Mouse (Mus musculus) midbrain, embryonic 10.5 days (tissue): ENCODE data around the gene Kctd2. TPM values are rescaled to one million over a fixed set of nuclear protein-coding genes. Genes with fewer than 3 reads are reported as not detected.
A peak's percentile ranks its signal among the peaks of the same experiment; 100 is the strongest.
"Not testable (repeated sequence)": the region's sequence is repeated elsewhere in the genome, so short reads cannot be mapped to it uniquely, and the experiment has no call there.

Experiments used
- DNase-seq: peaks from one replicate; pipeline ENCODE4 v3.0.0-alpha.2; 2017; ENCODE audit warnings: low spot score
- H3K27ac ChIP-seq: fragments of 300-500 bp; sonication (generic); replicated peaks from 2 replicates; pipeline ENCODE4 v1.5.1; 2016; ENCODE audit warnings: mild to moderate bottlenecking
- H3K27me3 ChIP-seq: fragments of 300-500 bp; sonication (generic); 2 replicates; pipeline ENCODE4 v1.6.1; 2016; ENCODE audit warnings: low read depth, mild to moderate bottlenecking; ENCODE audit not compliant: poor library complexity, severe bottlenecking
- H3K36me3 ChIP-seq: fragments of 300-500 bp; sonication (generic); 2 replicates; pipeline ENCODE4 v1.6.1; 2016; ENCODE audit warnings: mild to moderate bottlenecking, moderate library complexity
- H3K4me1 ChIP-seq: fragments of 300-500 bp; sonication (generic); 2 replicates; pipeline ENCODE4 v1.6.1; 2016
- H3K4me3 ChIP-seq: fragments of 300-500 bp; sonication (generic); 2 replicates; pipeline ENCODE4 v1.5.1; 2016; ENCODE audit warnings: mild to moderate bottlenecking, moderate library complexity
- H3K9me3 ChIP-seq: fragments of 300-500 bp; sonication (generic); replicated peaks from 2 replicates; pipeline ENCODE4 v1.6.1; 2016; ENCODE audit warnings: mild to moderate bottlenecking
- WGBS: fragments of 180-500 bp; shearing (Covaris S2); methylation state at CpG from one replicate; pipeline ENCODE4 v1.1.7; 2016; 5-methylcytosine and 5-hydroxymethylcytosine counted together
- microRNA-seq: library from miRNA; unstranded; fragments of <30 nt; microRNA quantifications from one replicate; pipeline ENCODE4, GENCODE M21; 2017
- polyA plus RNA-seq: library from polyadenylated mRNA; unstranded; fragments of >200 nt; fragmentation: Nextera tagmentation; extraction: Ambion mirVana; gene quantifications from 2 replicates; pipeline ENCODE4 v1.2.1, GENCODE M21; 2016

Kctd2 gene
- polyA plus RNA-seq, 1 experiment from 2014 or later: 9.9 TPM

- H3K9me3 ChIP-seq: no peaks in the 10 kb centered on the region
- peak overlapping the region; percentile 2; the same call in 1 of the 2 replicates for H3K27ac ChIP-seq
- H3K4me3 ChIP-seq: no peak overlapping the region
- DNase-seq: no peak
- peaks cover 14% of the 10 kb centered on the region for H3K4me1 ChIP-seq
- WGBS: 56% methylated on average over 4 of the region's 4 CpGs
- H3K27me3 ChIP-seq: 0 out of 2 replicates have a peak, but pooled peaks cover 6% of the 10 kb centered on the region
- H3K36me3 ChIP-seq: no peaks in the 10 kb centered on the region
Measured at GRCm38 (mm10) chr11:115467217-115467618, 47.3 kb downstream of the Kctd2 start.

- H3K27ac ChIP-seq: no peak overlapping the region
- 86% methylated on average over 7 of the region's 7 CpGs for WGBS
- DNase-seq: no peak
- H3K27me3 ChIP-seq: no peaks in the 10 kb centered on the region
- peaks cover 44% of the 10 kb centered on the region for H3K4me1 ChIP-seq
- no peaks in the 10 kb centered on the region for H3K9me3 ChIP-seq
- no peaks in the 10 kb centered on the region for H3K36me3 ChIP-seq
- H3K4me3 ChIP-seq: no peak overlapping the region
Measured at GRCm38 (mm10) chr11:115472183-115472582, 52.3 kb downstream of the Kctd2 start.

- Histone ChIP-seq H3K9me3 (no peaks in the 10 kb centered on the region), H3K27me3 (no peaks in the 10 kb centered on the region), H3K4me1 (peaks cover 40% of the 10 kb centered on the region), H3K27ac (peak overlapping the region; percentile 77), H3K36me3 (no peaks in the 10 kb centered on the region), H3K4me3 (peak overlapping the region; percentile 21; the same call in 1 of the 2 replicates)
- 28% methylated on average over 15 of the region's 15 CpGs for WGBS
- peak; percentile 91 for DNase-seq
Measured at GRCm38 (mm10) chr11:115473626-115474275, 53.8 kb downstream of the Kctd2 start.

- H3K4me3 ChIP-seq: peak within 1 kb of the TSS; percentile 90
- under 1% methylated on average over 26 of the region's 26 CpGs for WGBS
- peaks cover 40% of the 10 kb centered on the region for H3K4me1 ChIP-seq
- DNase-seq: peak; percentile 95
- H3K9me3 ChIP-seq: no peaks in the 10 kb centered on the region
- peaks cover 3% of the 10 kb centered on the region; the same call in 1 of the 2 replicates for H3K36me3 ChIP-seq
- H3K27ac ChIP-seq: peak within 1 kb of the TSS; percentile 87
- H3K27me3 ChIP-seq: no peaks in the 10 kb centered on the region
Measured at GRCm38 (mm10) chr11:115475025-115475757, 55.3 kb downstream of the Kctd2 start, which contains the start of gene Armc7. TSS of gene Armc7 (plus strand) at chr11:115475667.

GRCm38 (mm10) chr11:115475758-115476237, 55.9 kb downstream of the Kctd2 start:
- Histone ChIP-seq H3K4me1 (peaks cover 40% of the 10 kb centered on the region), H3K36me3 (peaks cover 3% of the 10 kb centered on the region; the same call in 1 of the 2 replicates), H3K27me3 (no peaks in the 10 kb centered on the region), H3K27ac (peak overlapping the region; percentile 87), H3K4me3 (peak overlapping the region; percentile 90), H3K9me3 (no peaks in the 10 kb centered on the region)
- no peak for DNase-seq
- WGBS: 4% methylated on average over 28 of the region's 28 CpGs

- WGBS: 86% methylated on average over 4 of the region's 4 CpGs
- H3K9me3 ChIP-seq, H3K27me3 ChIP-seq, DNase-seq, H3K36me3 ChIP-seq, H3K27ac ChIP-seq: not testable (repeated sequence)
- H3K4me3 ChIP-seq: peak overlapping the region; percentile 90
- peaks cover 40% of the 10 kb centered on the region for H3K4me1 ChIP-seq
Measured at GRCm38 (mm10) chr11:115476630-115477029, 56.7 kb downstream of the Kctd2 start.

- H3K27ac ChIP-seq, H3K4me3 ChIP-seq, DNase-seq, H3K9me3 ChIP-seq, H3K27me3 ChIP-seq, H3K36me3 ChIP-seq: not testable (repeated sequence)
- WGBS: 89% methylated on average over 7 of the region's 7 CpGs
- H3K4me1 ChIP-seq: peaks cover 40% of the 10 kb centered on the region
Measured at GRCm38 (mm10) chr11:115477388-115477787, 57.5 kb downstream of the Kctd2 start.

GRCm38 (mm10) chr11:115478296-115478938, 58.5 kb downstream of the Kctd2 start:
- H3K4me3 ChIP-seq: no peak overlapping the region
- no peak overlapping the region for H3K27ac ChIP-seq
- DNase-seq: no peak
- H3K36me3 ChIP-seq: peaks cover 3% of the 10 kb centered on the region; the same call in 1 of the 2 replicates
- no peaks in the 10 kb centered on the region for H3K9me3 ChIP-seq
- no peaks in the 10 kb centered on the region for H3K27me3 ChIP-seq
- WGBS: 89% methylated on average over 9 of the region's 9 CpGs
- peaks cover 39% of the 10 kb centered on the region for H3K4me1 ChIP-seq

Small RNA genes within 50 kb of the gene (microRNA-seq; reads per million reads assigned to microRNA genes)
- gene Mir3968: 1.2 reads per million

Other genes starting within 250 kb of the Kctd2 start
- 7.1 and 11.3 TPM in 2 replicates for gene Tmem104, start 232.6 kb upstream of the Kctd2 start, polyA plus RNA-seq
- gene Nat9, start 232.3 kb upstream of the Kctd2 start, polyA plus RNA-seq: 17.8 and 19.5 TPM in 2 replicates
- 0.02 and 0.06 TPM in 2 replicates for gene Grin2c, start 152.9 kb upstream of the Kctd2 start, polyA plus RNA-seq
- gene Fdxr, start 143.1 kb upstream of the Kctd2 start, polyA plus RNA-seq: 16.7 and 19.8 TPM in 2 replicates
- 0.22 and 0.37 TPM in 2 replicates for gene Fads6, start 122.5 kb upstream of the Kctd2 start, polyA plus RNA-seq
- gene Otop2, start 113.0 kb upstream of the Kctd2 start, polyA plus RNA-seq: not detected in 2 replicates
- gene Ush1g, start 98.1 kb upstream of the Kctd2 start, polyA plus RNA-seq: not detected in 2 replicates
- gene Otop3, start 85.4 kb upstream of the Kctd2 start, polyA plus RNA-seq: 0.37 and 0.42 TPM in 2 replicates
- 12.1 and 18.1 TPM in 2 replicates for gene Hid1, start 52.4 kb upstream of the Kctd2 start, polyA plus RNA-seq
- gene Cdr2l, start 38.2 kb upstream of the Kctd2 start, polyA plus RNA-seq: 16.1 and 19.7 TPM in 2 replicates
- 256 and 270 TPM in 2 replicates for gene Mrpl58, start 16.4 kb upstream of the Kctd2 start, polyA plus RNA-seq
- 926 and 929 TPM in 2 replicates for gene Atp5h, start 166 bp upstream of the Kctd2 start, polyA plus RNA-seq
- gene Trim80, start 20.4 kb downstream of the Kctd2 start, polyA plus RNA-seq: 0.14 and 0.15 TPM in 2 replicates
- gene Slc16a5, start 42.3 kb downstream of the Kctd2 start, polyA plus RNA-seq: 0.11 and 0.17 TPM in 2 replicates
- 6.6 and 9.4 TPM in 2 replicates for gene Armc7, start 55.5 kb downstream of the Kctd2 start, polyA plus RNA-seq
- 87.7 and 89.7 TPM in 2 replicates for gene Nt5c, start 71.7 kb downstream of the Kctd2 start, polyA plus RNA-seq
- gene Jpt1, start 94.3 kb downstream of the Kctd2 start, polyA plus RNA-seq: 780 and 877 TPM in 2 replicates
- 1,440 and 1,519 TPM in 2 replicates for gene Sumo2, start 116.1 kb downstream of the Kctd2 start, polyA plus RNA-seq
- gene Nup85, start 144.3 kb downstream of the Kctd2 start, polyA plus RNA-seq: 229 and 265 TPM in 2 replicates
- gene Mrps7, start 183.8 kb downstream of the Kctd2 start, polyA plus RNA-seq: 106 and 107 TPM in 2 replicates
- gene Gga3, start 183.9 kb downstream of the Kctd2 start, polyA plus RNA-seq: 34.1 and 35.4 TPM in 2 replicates
- gene Mif4gd, start 192.8 kb downstream of the Kctd2 start, polyA plus RNA-seq: 18.5 and 20.6 TPM in 2 replicates
- 24.9 and 25.8 TPM in 2 replicates for gene Slc25a19, start 208.2 kb downstream of the Kctd2 start, polyA plus RNA-seq